Mouse (Mus musculus): ENCODE results near the gene Dleu7.

Gene Dleu7

GRCm38 (mm10) chr14:62292488-62293339, at the start of gene Dleu7, which contains the start of gene Rnaseh2b:
Gene Dleu7 (minus strand): TSS chr14:62293047.
Gene Rnaseh2b (plus strand): TSS chr14:62292589.
- DNase-seq (ENCODE audit: low read depth, low spot score), result no peak

- no peak for DNase-seq (ENCODE audit: low read depth, low spot score)
Observed at GRCm38 (mm10) chr14:62341887-62342642, 49.2 kb upstream of the Dleu7 start.

GRCm38 (mm10) chr14:62339196-62339595, 46.3 kb upstream of the Dleu7 start:
- DNase-seq (ENCODE audit: low read depth, low spot score), result no peak

GRCm38 (mm10) chr14:62333909-62334687, 41.3 kb upstream of the Dleu7 start:
- DNase-seq (ENCODE audit: low read depth, low spot score), result no peak

- DNase-seq (ENCODE audit: low read depth, low spot score), result peak; percentile 79
Observed at GRCm38 (mm10) chr14:62331866-62332619, 39.2 kb upstream of the Dleu7 start.

GRCm38 (mm10) chr14:62331457-62331856, 38.6 kb upstream of the Dleu7 start:
- peak; percentile 30 for DNase-seq (ENCODE audit: low read depth, low spot score)

- no peak for DNase-seq (ENCODE audit: low read depth, low spot score)
Observed at GRCm38 (mm10) chr14:62329631-62330030, 36.8 kb upstream of the Dleu7 start.

GRCm38 (mm10) chr14:62328606-62329005, 35.8 kb upstream of the Dleu7 start:
- DNase-seq (ENCODE audit: low read depth, low spot score), result no peak

GRCm38 (mm10) chr14:62327171-62327570, 34.3 kb upstream of the Dleu7 start:
- DNase-seq (ENCODE audit: low read depth, low spot score), result no peak

- no peak for DNase-seq (ENCODE audit: low read depth, low spot score)
Observed at GRCm38 (mm10) chr14:62326026-62326425, 33.2 kb upstream of the Dleu7 start.

GRCm38 (mm10) chr14:62324943-62325342, 32.1 kb upstream of the Dleu7 start:
- DNase-seq (ENCODE audit: low read depth, low spot score), result no peak

- no peak for DNase-seq (ENCODE audit: low read depth, low spot score)
Observed at GRCm38 (mm10) chr14:62323457-62323856, 30.6 kb upstream of the Dleu7 start.

- DNase-seq (ENCODE audit: low read depth, low spot score), result no peak
Observed at GRCm38 (mm10) chr14:62322581-62323344, 29.9 kb upstream of the Dleu7 start.

GRCm38 (mm10) chr14:62311672-62312071, 18.8 kb upstream of the Dleu7 start:
- DNase-seq (ENCODE audit: low read depth, low spot score), result no peak

GRCm38 (mm10) chr14:62309026-62309425, 16.2 kb upstream of the Dleu7 start:
- DNase-seq (ENCODE audit: low read depth, low spot score), result no peak

- no peak for DNase-seq (ENCODE audit: low read depth, low spot score)
Observed at GRCm38 (mm10) chr14:62307555-62307954, 14.7 kb upstream of the Dleu7 start.

- DNase-seq (ENCODE audit: low read depth, low spot score), result no peak
Observed at GRCm38 (mm10) chr14:62300031-62300430, 7.2 kb upstream of the Dleu7 start.

GRCm38 (mm10) chr14:62298808-62299207, 6.0 kb upstream of the Dleu7 start:
- no peak for DNase-seq (ENCODE audit: low read depth, low spot score)

- DNase-seq (ENCODE audit: low read depth, low spot score), result no peak
Observed at GRCm38 (mm10) chr14:62292166-62292487, 720 bp downstream of the Dleu7 start.

GRCm38 (mm10) chr14:62291406-62291987, 1.4 kb downstream of the Dleu7 start:
- no peak for DNase-seq (ENCODE audit: low read depth, low spot score)

All from c-Kit-negative CD71-positive TER-119-positive erythroid progenitor cells, embryonic 14.5 days (primary cell).